ENCODE assay signal across 8 mouse cellular contexts in genomic region chr16:60604613-60605012, GRCm38 (mm10). TPM values are rescaled to one million over a fixed set of nuclear protein-coding genes. Genes with fewer than 3 reads are reported as not detected.
DNase-seq lines count a peak whose midpoint lies in the region; ATAC-seq lines count a peak whose summit lies in the region.

No protein-coding gene starts in this region.

- peaks cover 24% of the 10 kb centered on the region for H3K27me3 ChIP-seq in kidney, embryonic 14.5 days (ENCODE audit: control insufficient read depth, insufficient read depth, low read length)
- no peaks in the 10 kb centered on the region for H3K27me3 ChIP-seq in hindbrain, embryonic 13.5 days
- peaks cover 10% of the 10 kb centered on the region for H3K27me3 ChIP-seq in neural tube, embryonic 13.5 days

- ATAC-seq in kidney, embryonic 14.5 days (ENCODE audit: low FRiP score, low TSS enrichment): no peak
- ATAC-seq in hindbrain, embryonic 13.5 days (ENCODE audit: low FRiP score): peak; percentile 0; the same call in 1 of the 2 replicates
- no peak for ATAC-seq in neural tube, embryonic 13.5 days (ENCODE audit: low read depth)

- H3K36me3 ChIP-seq in kidney, embryonic 14.5 days (ENCODE audit: control insufficient read depth, insufficient read depth, low read length): no peaks in the 10 kb centered on the region
- H3K36me3 ChIP-seq in hindbrain, embryonic 13.5 days: no peaks in the 10 kb centered on the region
- H3K36me3 ChIP-seq in neural tube, embryonic 13.5 days: no peaks in the 10 kb centered on the region

- H3K4me2 ChIP-seq in kidney, embryonic 14.5 days (replicated peaks; ENCODE audit: low read depth, low read length): peak overlapping the region; percentile 89
- H3K4me2 ChIP-seq in hindbrain, embryonic 13.5 days: peak overlapping the region; percentile 91
- H3K4me2 ChIP-seq in neural tube, embryonic 13.5 days: peak overlapping the region; percentile 96

- H3K9me3 ChIP-seq in kidney, embryonic 14.5 days (ENCODE audit: control insufficient read depth, low read length): no peaks in the 10 kb centered on the region
- H3K9me3 ChIP-seq in hindbrain, embryonic 13.5 days: no peaks in the 10 kb centered on the region
- no peaks in the 10 kb centered on the region for H3K9me3 ChIP-seq in neural tube, embryonic 13.5 days

- peaks cover 7% of the 10 kb centered on the region; the same call in 1 of the 2 replicates for H3K4me1 ChIP-seq in kidney, embryonic 14.5 days (ENCODE audit: control insufficient read depth, insufficient read depth, low read length)
- peaks cover 20% of the 10 kb centered on the region for H3K4me1 ChIP-seq in hindbrain, embryonic 13.5 days (replicated peaks)
- H3K4me1 ChIP-seq in neural tube, embryonic 13.5 days (replicated peaks): peaks cover 11% of the 10 kb centered on the region; the same call in 1 of the 2 replicates

- peak overlapping the region; percentile 40 for H3K4me3 ChIP-seq in kidney, embryonic 14.5 days (ENCODE audit: low read length)
- peak overlapping the region; percentile 68 for H3K4me3 ChIP-seq in hindbrain, embryonic 13.5 days
- peak overlapping the region; percentile 56 for H3K4me3 ChIP-seq in neural tube, embryonic 13.5 days

- peak overlapping the region; percentile 31; the same call in 1 of the 2 replicates for H3K9ac ChIP-seq in kidney, embryonic 14.5 days (ENCODE audit: low read depth, low read length)
- peak overlapping the region; percentile 76 for H3K9ac ChIP-seq in hindbrain, embryonic 13.5 days
- peak overlapping the region; percentile 75 for H3K9ac ChIP-seq in neural tube, embryonic 13.5 days

- WGBS in kidney, embryonic 14.5 days: 3% methylated on average over 10 of the region's 10 CpGs
- 3% methylated on average over 10 of the region's 10 CpGs for WGBS in hindbrain, embryonic 13.5 days
- 2% methylated on average over 10 of the region's 10 CpGs for WGBS in neural tube, embryonic 13.5 days

- no peak overlapping the region for H3K27ac ChIP-seq in kidney, embryonic 14.5 days (ENCODE audit: low read depth, low read length)
- H3K27ac ChIP-seq in hindbrain, embryonic 13.5 days: peak overlapping the region; percentile 75
- H3K27ac ChIP-seq in neural tube, embryonic 13.5 days (replicated peaks): 0 out of 2 replicates have a peak overlapping the region, but pooled peaks have one; percentile 33

- DNase-seq in kidney, postnatal 36 days: no peak
- DNase-seq in embryo, embryonic 10 days (ENCODE audit: low spot score): peak; percentile 4
- DNase-seq in gastrocnemius, adult 18-20 months (ENCODE audit: low spot score): no peak
- DNase-seq in thymus, adult 18-20 months: no peak
- no peak for DNase-seq in kidney, adult 8-10 months

RNA-seq across cellular contexts. Expression of gene Epha6, which starts 0.7 kb away (rescaled TPM):
- 0.11 TPM in 1 of 2 replicates, not detected in the other for polyA plus RNA-seq in kidney, embryonic 14.5 days (2014; fragmentation: Nextera tagmentation; extraction: Ambion mirVana)
- 7.2 and 7.8 TPM in 2 replicates for polyA plus RNA-seq in hindbrain, embryonic 13.5 days (2015; fragmentation: Nextera tagmentation; extraction: Ambion mirVana)
- 4.4 and 4.6 TPM in 2 replicates for polyA plus RNA-seq in neural tube, embryonic 13.5 days (2015; fragmentation: Nextera tagmentation; extraction: Ambion mirVana)
- not detected for total RNA-seq in gastrocnemius, adult 18-20 months (2021)
